Mouse (Mus musculus) retina, embryonic 14.5 days (tissue): ENCODE data around the gene Ildr1.

ENCODE experiments used
- DNase-seq: peaks from one replicate; pipeline ENCODE4 v3.0.0-alpha.2; 2015; ENCODE audit warnings: low spot score

The Ildr1 gene

GRCm38 (mm10) chr16:36771703-36772102, 77.9 kb downstream of the Ildr1 start:
- DNase-seq, result no peak

GRCm38 (mm10) chr16:36772996-36773395, 79.2 kb downstream of the Ildr1 start:
- no peak for DNase-seq

- no peak for DNase-seq
Measured at GRCm38 (mm10) chr16:36775658-36776057, 81.9 kb downstream of the Ildr1 start.
